ENCODE assay signal across 9 mouse cellular contexts in genomic region chr7:49953546-49954181, GRCm38 (mm10). TPM values are rescaled to one million over a fixed set of nuclear protein-coding genes. Genes with fewer than 3 reads are reported as not detected.
DNase-seq lines count a peak whose midpoint lies in the region; ATAC-seq lines count a peak whose summit lies in the region.
"Had no signal": no experiment of that assay in that cellular context is flagged by ENCODE, and none has a peak within 500 bp of the region (broad histone marks: within the 10 kb centered on the region; RNA-seq: fewer than 3 reads in every experiment).

No protein-coding gene starts in this region.

- H3K27me3 ChIP-seq in kidney, embryonic 14.5 days (ENCODE audit: control insufficient read depth, insufficient read depth, low read length): no peaks in the 10 kb centered on the region
- no peaks in the 10 kb centered on the region for H3K27me3 ChIP-seq in splenic B cell, adult 2 months (ENCODE audit: control insufficient read depth, insufficient read depth, low read length, poor library complexity, severe bottlenecking)
- H3K27me3 ChIP-seq: embryonic facial prominence, embryonic 12.5 days; neural tube, embryonic 12.5 days had no signal

- 57% methylated on average over 4 of the region's 4 CpGs for WGBS in kidney, embryonic 14.5 days

- H3K4me1 ChIP-seq in kidney, embryonic 14.5 days (ENCODE audit: control insufficient read depth, insufficient read depth, low read length): no peaks in the 10 kb centered on the region
- H3K4me1 ChIP-seq: embryonic facial prominence, embryonic 12.5 days; neural tube, embryonic 12.5 days had no signal

- no peaks in the 10 kb centered on the region for H3K36me3 ChIP-seq in kidney, embryonic 14.5 days (ENCODE audit: control insufficient read depth, insufficient read depth, low read length)
- H3K36me3 ChIP-seq in splenic B cell, adult 2 months (ENCODE audit: control insufficient read depth, insufficient read depth, low read length, poor library complexity, severe bottlenecking): no peaks in the 10 kb centered on the region
- H3K36me3 ChIP-seq: embryonic facial prominence, embryonic 12.5 days; neural tube, embryonic 12.5 days had no signal

- ATAC-seq in kidney, embryonic 14.5 days (ENCODE audit: low FRiP score, low TSS enrichment): no peak

- DNase-seq in kidney, postnatal 10 days: peak; percentile 13
- DNase-seq in Muller cell, postnatal 12 days (ENCODE audit: inconsistent ontology term): peak; percentile 0
- peak; percentile 7 for DNase-seq in c-Kit-positive CD71-negative TER-119-negative erythroid progenitor cells, embryonic 14.5 days (ENCODE audit: low read depth)
- DNase-seq in induced T-regulatory cell, adult 2 months (ENCODE audit: low read depth): peak; percentile 32
- DNase-seq in splenic B cell, adult 2 months (ENCODE audit: low read depth, low spot score): peak; percentile 20
- DNase-seq in T-cell, adult 2 months (ENCODE audit: low spot score): no peak

- H3K9ac ChIP-seq in kidney, embryonic 14.5 days (ENCODE audit: low read depth, low read length): no peak overlapping the region
- H3K9ac ChIP-seq: embryonic facial prominence, embryonic 12.5 days; neural tube, embryonic 12.5 days had no signal

- no peak overlapping the region for H3K27ac ChIP-seq in kidney, embryonic 14.5 days (ENCODE audit: low read depth, low read length)
- H3K27ac ChIP-seq: embryonic facial prominence, embryonic 12.5 days; neural tube, embryonic 12.5 days had no signal

- no peak overlapping the region for H3K4me2 ChIP-seq in kidney, embryonic 14.5 days (replicated peaks; ENCODE audit: low read depth, low read length)
- H3K4me2 ChIP-seq: embryonic facial prominence, embryonic 12.5 days; neural tube, embryonic 12.5 days had no signal

- no peaks in the 10 kb centered on the region for H3K9me3 ChIP-seq in kidney, embryonic 14.5 days (ENCODE audit: control insufficient read depth, low read length)
- H3K9me3 ChIP-seq: embryonic facial prominence, embryonic 12.5 days; neural tube, embryonic 12.5 days had no signal

- no peak overlapping the region for H3K4me3 ChIP-seq in kidney, embryonic 14.5 days (ENCODE audit: low read length)
- H3K4me3 ChIP-seq: embryonic facial prominence, embryonic 12.5 days; neural tube, embryonic 12.5 days had no signal

RNA-seq across cellular contexts. Expression of gene Nell1, which starts 21.0 kb away (rescaled TPM):
- 7.8 and 14.6 TPM in 2 replicates for polyA plus RNA-seq in kidney, embryonic 14.5 days (2014; fragmentation: Nextera tagmentation; extraction: Ambion mirVana)

RNA-seq across cellular contexts. Expression of gene Slc6a5, which starts 43.7 kb away (rescaled TPM):
- not detected in 2 replicates for polyA plus RNA-seq in kidney, embryonic 14.5 days (2014; fragmentation: Nextera tagmentation; extraction: Ambion mirVana)
